Mouse (Mus musculus) monocyte, adult 5-6 weeks (primary cell): ENCODE data around the gene Svip. TPM values are rescaled to one million over a fixed set of nuclear protein-coding genes. Genes with fewer than 3 reads are reported as not detected.

Experiments used
- ATAC-seq: fragments of 153-309, 156-312 bp; replicated peaks from 2 replicates; pipeline ENCODE4 v1.8.0; 2017; ENCODE audit warnings: mild to moderate bottlenecking; ENCODE audit not compliant: low TSS enrichment, insufficient number of reproducible peaks, severe bottlenecking, poor library complexity, low FRiP score
- total RNA-seq: library from RNA; stranded (forward); fragments of 200-1000, 200-491, 200-594 nt; gene quantifications from 3 replicates; pipeline ENCODE4 v1.2.3, GENCODE M21; 2017

Svip gene
- total RNA-seq, 1 experiment from 2014 or later: 5.0 TPM

- ATAC-seq: no peak
Measured at GRCm38 (mm10) chr7:51967581-51967980, 38.2 kb downstream of the Svip start.

- no peak for ATAC-seq
Measured at GRCm38 (mm10) chr7:51964681-51965080, 41.1 kb downstream of the Svip start.

GRCm38 (mm10) chr7:51962219-51962952, 43.4 kb downstream of the Svip start:
- ATAC-seq: no peak

GRCm38 (mm10) chr7:51960698-51961374, 45.0 kb downstream of the Svip start:
- no peak for ATAC-seq

- ATAC-seq: no peak
Measured at GRCm38 (mm10) chr7:51957766-51958165, 48.1 kb downstream of the Svip start.

- ATAC-seq: no peak
Measured at GRCm38 (mm10) chr7:51955424-51956041, 50.3 kb downstream of the Svip start.

Other genes starting within 250 kb of the Svip start
- gene Gas2, start 144.0 kb downstream of the Svip start, total RNA-seq: 1.9 to 18.8 TPM (median 3.1 TPM) in 3 replicates
- gene Fancf, start 143.8 kb downstream of the Svip start, total RNA-seq: 2.5 to 6.9 TPM (median 5.4 TPM) in 3 replicates
- not detected in 3 replicates for gene 1700015G11Rik, start 9.7 kb upstream of the Svip start, total RNA-seq